Mouse (Mus musculus): ENCODE measurements around the gene Adat1. TPM values are rescaled to one million over a fixed set of nuclear protein-coding genes. Genes with fewer than 3 reads are reported as not detected.

The Adat1 gene
- 3.0 and 3.3 TPM in 2 replicates for polyA plus RNA-seq (2015; fragmentation: Nextera tagmentation; extraction: Ambion mirVana)

GRCm38 (mm10) chr8:111992013-111992702 is at the start of gene Adat1:
TSS of gene Adat1 (minus strand) at chr8:111992302.
- Histone ChIP-seq H3K27me3 (ENCODE audit: control insufficient read depth, insufficient read depth, low read depth, low read length) (no peaks in the 10 kb centered on the region), H3K9me3 (replicated peaks; ENCODE audit: control insufficient read depth, low read length) (no peaks in the 10 kb centered on the region), H3K4me3 (ENCODE audit: low read depth, low read length) (peak within 1 kb of the TSS; percentile 76), H3K9ac (ENCODE audit: low read depth, low read length) (peak within 1 kb of the TSS; percentile 72), H3K36me3 (ENCODE audit: control insufficient read depth, insufficient read depth) (peaks cover 24% of the 10 kb centered on the region), H3K4me1 (ENCODE audit: control insufficient read depth, low read depth, low read length) (peaks cover 4% of the 10 kb centered on the region; the same call in 1 of the 2 replicates), H3K4me2 (ENCODE audit: low read depth, low read length) (peak within 1 kb of the TSS; percentile 82), H3K27ac (ENCODE audit: low read length) (no peak within 1 kb of the TSS)
- peak; percentile 96 for ATAC-seq (ENCODE audit: low read depth)
- 4% methylated on average over 33 of the region's 33 CpGs for WGBS (ENCODE audit: insufficient replicate concordance)

GRCm38 (mm10) chr8:112037521-112037920 is 45.4 kb upstream of the Adat1 start:
- H3K36me3 ChIP-seq (ENCODE audit: control insufficient read depth, insufficient read depth) = no peaks in the 10 kb centered on the region
- no peaks in the 10 kb centered on the region for H3K4me1 ChIP-seq (ENCODE audit: control insufficient read depth, low read depth, low read length)
- H3K4me2 ChIP-seq (ENCODE audit: low read depth, low read length) = no peak overlapping the region
- WGBS (ENCODE audit: insufficient replicate concordance) = 62% methylated on average over 18 of the region's 18 CpGs
- no peak overlapping the region for H3K27ac ChIP-seq (ENCODE audit: low read length)
- H3K9me3 ChIP-seq (replicated peaks; ENCODE audit: control insufficient read depth, low read length) = no peaks in the 10 kb centered on the region
- no peak for ATAC-seq (ENCODE audit: low read depth)
- no peak overlapping the region for H3K4me3 ChIP-seq (ENCODE audit: low read depth, low read length)
- H3K27me3 ChIP-seq (ENCODE audit: control insufficient read depth, insufficient read depth, low read depth, low read length) = no peaks in the 10 kb centered on the region
- H3K9ac ChIP-seq (ENCODE audit: low read depth, low read length) = no peak overlapping the region

- Histone ChIP-seq H3K9ac (ENCODE audit: low read depth, low read length) (no peak overlapping the region), H3K9me3 (replicated peaks; ENCODE audit: control insufficient read depth, low read length) (no peaks in the 10 kb centered on the region), H3K27ac (ENCODE audit: low read length) (no peak overlapping the region), H3K4me2 (ENCODE audit: low read depth, low read length) (no peak overlapping the region), H3K4me3 (ENCODE audit: low read depth, low read length) (no peak overlapping the region), H3K4me1 (ENCODE audit: control insufficient read depth, low read depth, low read length) (no peaks in the 10 kb centered on the region), H3K36me3 (ENCODE audit: control insufficient read depth, insufficient read depth) (no peaks in the 10 kb centered on the region), H3K27me3 (ENCODE audit: control insufficient read depth, insufficient read depth, low read depth, low read length) (no peaks in the 10 kb centered on the region)
- no peak for ATAC-seq (ENCODE audit: low read depth)
- WGBS (ENCODE audit: insufficient replicate concordance) = 4% methylated on average over 8 of the region's 8 CpGs
Measured at GRCm38 (mm10) chr8:112034603-112035002, 42.5 kb upstream of the Adat1 start.

DNA sequence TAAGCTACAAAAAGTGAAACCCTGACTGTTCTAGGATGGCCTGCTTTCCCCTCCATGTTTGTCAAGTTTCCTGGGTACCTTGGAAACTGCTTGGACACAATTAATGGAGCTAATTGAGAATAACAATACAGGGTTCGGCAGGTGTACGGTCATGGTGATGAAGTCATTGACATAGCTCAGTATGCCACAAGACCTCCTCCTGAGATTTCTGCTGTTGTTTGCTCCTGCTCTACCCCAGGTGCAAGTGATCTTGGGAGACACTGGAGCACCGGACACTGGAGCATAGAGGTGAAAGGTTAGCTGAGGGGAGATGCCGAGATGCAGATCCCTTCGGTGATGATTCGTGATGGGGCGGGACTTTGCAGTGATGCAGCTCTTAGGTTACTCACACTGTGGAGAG is 41.0 kb upstream of the Adat1 start:
- Histone ChIP-seq H3K27me3 (ENCODE audit: control insufficient read depth, insufficient read depth, low read depth, low read length) (no peaks in the 10 kb centered on the region), H3K27ac (ENCODE audit: low read length) (no peak overlapping the region), H3K9ac (ENCODE audit: low read depth, low read length) (no peak overlapping the region), H3K4me1 (ENCODE audit: control insufficient read depth, low read depth, low read length) (no peaks in the 10 kb centered on the region), H3K4me2 (ENCODE audit: low read depth, low read length) (no peak overlapping the region), H3K9me3 (replicated peaks; ENCODE audit: control insufficient read depth, low read length) (no peaks in the 10 kb centered on the region), H3K36me3 (ENCODE audit: control insufficient read depth, insufficient read depth) (no peaks in the 10 kb centered on the region), H3K4me3 (ENCODE audit: low read depth, low read length) (no peak overlapping the region)
- no peak for ATAC-seq (ENCODE audit: low read depth)
- 62% methylated on average over 7 of the region's 7 CpGs for WGBS (ENCODE audit: insufficient replicate concordance)

DNA sequence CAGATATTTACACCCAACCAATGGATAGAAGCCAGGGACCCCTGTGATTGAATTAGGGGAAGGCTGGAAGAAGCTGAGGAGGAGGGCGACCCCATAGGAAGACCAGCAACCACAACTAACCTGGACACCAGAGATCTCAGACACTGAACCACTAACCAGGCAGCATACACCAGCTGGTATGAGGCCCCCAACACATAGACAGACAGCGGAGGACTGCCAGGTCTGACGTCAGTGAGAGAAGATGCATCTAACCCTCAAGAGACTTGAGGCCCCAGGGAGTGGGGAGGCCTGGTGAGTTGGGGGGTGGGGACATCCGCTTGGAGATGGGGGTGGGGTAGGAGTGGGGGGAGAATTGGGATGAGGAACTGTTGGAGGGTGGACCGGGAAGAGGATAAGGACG is 38.6 kb upstream of the Adat1 start:
- WGBS (ENCODE audit: insufficient replicate concordance) = 47% methylated on average over 6 of the region's 6 CpGs

DNA sequence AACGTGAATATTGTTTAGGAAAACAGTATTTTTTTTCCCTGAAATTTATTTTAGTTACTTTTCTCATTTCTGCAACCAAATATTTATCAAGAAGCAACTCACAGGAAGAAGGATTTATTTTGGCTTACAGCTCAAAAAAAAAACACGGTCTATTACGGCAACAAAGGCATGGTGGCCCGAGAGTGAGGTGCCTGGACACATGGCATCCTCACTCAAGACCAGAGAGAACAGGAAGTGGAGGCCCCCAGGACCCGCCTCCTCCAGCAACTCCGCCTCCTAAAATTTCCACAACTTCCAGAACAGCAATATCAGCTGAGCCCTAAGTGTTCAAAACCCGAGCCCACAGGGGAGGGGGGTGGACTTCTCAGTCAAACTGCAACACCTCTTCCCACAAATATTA is 37.4 kb upstream of the Adat1 start:
- H3K27ac ChIP-seq (ENCODE audit: low read length) = no peak overlapping the region

More for the DNA sequence above, 38.6 kb upstream of the Adat1 start:
- no peak overlapping the region for H3K27ac ChIP-seq (ENCODE audit: low read length)
- H3K27me3 ChIP-seq (ENCODE audit: control insufficient read depth, insufficient read depth, low read depth, low read length) = no peaks in the 10 kb centered on the region
- no peak overlapping the region for H3K4me2 ChIP-seq (ENCODE audit: low read depth, low read length)
- no peaks in the 10 kb centered on the region for H3K4me1 ChIP-seq (ENCODE audit: control insufficient read depth, low read depth, low read length)
- H3K36me3 ChIP-seq (ENCODE audit: control insufficient read depth, insufficient read depth) = no peaks in the 10 kb centered on the region
- H3K9me3 ChIP-seq (replicated peaks; ENCODE audit: control insufficient read depth, low read length) = no peaks in the 10 kb centered on the region
- H3K9ac ChIP-seq (ENCODE audit: low read depth, low read length) = no peak overlapping the region
- ATAC-seq (ENCODE audit: low read depth) = no peak
- H3K4me3 ChIP-seq (ENCODE audit: low read depth, low read length) = no peak overlapping the region

GRCm38 (mm10) chr8:112014936-112015335 is 22.8 kb upstream of the Adat1 start, which contains the start of gene Gm6793:
TSS of gene Gm6793 (minus strand) at chr8:112015036.
- no peak within 1 kb of the TSS for H3K27ac ChIP-seq (ENCODE audit: low read length)
- no peak within 1 kb of the TSS for H3K4me2 ChIP-seq (ENCODE audit: low read depth, low read length)
- no peak within 1 kb of the TSS for H3K4me3 ChIP-seq (ENCODE audit: low read depth, low read length)
- ATAC-seq (ENCODE audit: low read depth) = no peak
- H3K36me3 ChIP-seq (ENCODE audit: control insufficient read depth, insufficient read depth) = peaks cover 11% of the 10 kb centered on the region
- WGBS (ENCODE audit: insufficient replicate concordance) = 81% methylated on average over 11 of the region's 11 CpGs
- no peaks in the 10 kb centered on the region for H3K27me3 ChIP-seq (ENCODE audit: control insufficient read depth, insufficient read depth, low read depth, low read length)
- H3K9ac ChIP-seq (ENCODE audit: low read depth, low read length) = no peak within 1 kb of the TSS
- no peaks in the 10 kb centered on the region for H3K9me3 ChIP-seq (replicated peaks; ENCODE audit: control insufficient read depth, low read length)
- peaks cover 18% of the 10 kb centered on the region for H3K4me1 ChIP-seq (ENCODE audit: control insufficient read depth, low read depth, low read length)

More for the DNA sequence above, 37.4 kb upstream of the Adat1 start:
- Histone ChIP-seq H3K9ac (ENCODE audit: low read depth, low read length) (no peak overlapping the region), H3K9me3 (replicated peaks; ENCODE audit: control insufficient read depth, low read length) (no peaks in the 10 kb centered on the region), H3K4me3 (ENCODE audit: low read depth, low read length) (no peak overlapping the region), H3K4me1 (ENCODE audit: control insufficient read depth, low read depth, low read length) (no peaks in the 10 kb centered on the region), H3K4me2 (ENCODE audit: low read depth, low read length) (no peak overlapping the region), H3K36me3 (ENCODE audit: control insufficient read depth, insufficient read depth) (no peaks in the 10 kb centered on the region), H3K27me3 (ENCODE audit: control insufficient read depth, insufficient read depth, low read depth, low read length) (no peaks in the 10 kb centered on the region)
- WGBS (ENCODE audit: insufficient replicate concordance) = 58% methylated on average over 7 of the region's 7 CpGs
- no peak for ATAC-seq (ENCODE audit: low read depth)

DNA sequence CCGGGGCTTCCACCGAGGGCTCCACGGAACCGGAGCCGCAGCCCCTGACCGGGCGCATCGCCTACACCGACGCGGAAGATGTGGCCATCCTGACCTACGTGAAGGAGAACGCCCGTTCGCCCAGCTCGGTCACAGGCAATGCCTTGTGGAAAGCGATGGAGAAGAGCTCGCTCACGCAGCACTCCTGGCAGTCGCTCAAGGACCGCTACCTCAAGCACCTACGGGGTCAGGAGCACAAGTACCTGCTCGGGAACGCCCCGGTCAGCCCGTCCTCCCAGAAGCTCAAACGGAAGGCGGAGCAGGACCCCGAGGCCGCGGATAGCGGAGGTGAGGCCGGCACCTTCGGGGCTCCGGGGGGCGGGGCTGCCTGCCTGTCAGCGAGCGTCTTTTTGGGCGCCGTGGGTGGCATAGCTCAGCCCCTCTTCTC is 19.7 kb upstream of the Adat1 start:
- H3K4me1 ChIP-seq (ENCODE audit: control insufficient read depth, low read depth, low read length) = peaks cover 24% of the 10 kb centered on the region
- no peaks in the 10 kb centered on the region for H3K27me3 ChIP-seq (ENCODE audit: control insufficient read depth, insufficient read depth, low read depth, low read length)
- peak overlapping the region; percentile 88 for H3K27ac ChIP-seq (ENCODE audit: low read length)
- WGBS (ENCODE audit: insufficient replicate concordance) = under 1% methylated on average over 40 of the region's 40 CpGs
- H3K4me3 ChIP-seq (ENCODE audit: low read depth, low read length) = peak overlapping the region; percentile 97
- ATAC-seq (ENCODE audit: low read depth) = peak; percentile 50
- H3K9ac ChIP-seq (ENCODE audit: low read depth, low read length) = peak overlapping the region; percentile 90
- no peaks in the 10 kb centered on the region for H3K9me3 ChIP-seq (replicated peaks; ENCODE audit: control insufficient read depth, low read length)
- peak overlapping the region; percentile 98 for H3K4me2 ChIP-seq (ENCODE audit: low read depth, low read length)
- H3K36me3 ChIP-seq (ENCODE audit: control insufficient read depth, insufficient read depth) = peaks cover 2% of the 10 kb centered on the region

GRCm38 (mm10) chr8:112010997-112011815 is 19.1 kb upstream of the Adat1 start, which contains the start of the genes Kars and Terf2ip:
TSS of gene Kars (minus strand) at chr8:112011323.
TSS of gene Terf2ip (plus strand) at chr8:112011398.
- under 1% methylated on average over 61 of the region's 61 CpGs for WGBS (ENCODE audit: insufficient replicate concordance)

More at GRCm38 (mm10) chr8:112010997-112011815, 19.1 kb upstream of the Adat1 start, which contains the start of the genes Kars and Terf2ip:
- Histone ChIP-seq H3K27me3 (ENCODE audit: control insufficient read depth, insufficient read depth, low read depth, low read length) (no peaks in the 10 kb centered on the region), H3K36me3 (ENCODE audit: control insufficient read depth, insufficient read depth) (no peaks in the 10 kb centered on the region; the same call in none of the 2 replicates), H3K4me1 (ENCODE audit: control insufficient read depth, low read depth, low read length) (peaks cover 24% of the 10 kb centered on the region), H3K9me3 (replicated peaks; ENCODE audit: control insufficient read depth, low read length) (no peaks in the 10 kb centered on the region), H3K4me3 (ENCODE audit: low read depth, low read length) (peak within 1 kb of the TSS; percentile 97), H3K27ac (ENCODE audit: low read length) (peak within 1 kb of the TSS; percentile 88), H3K4me2 (ENCODE audit: low read depth, low read length) (peak within 1 kb of the TSS; percentile 98), H3K9ac (ENCODE audit: low read depth, low read length) (peak within 1 kb of the TSS; percentile 90)
- ATAC-seq (ENCODE audit: low read depth) = peak; percentile 90
